Mouse (Mus musculus) thymus, postnatal 36 days (tissue): ENCODE data around the gene Gm20388.

Experiments used
- DNase-seq, 2 experiments: peaks; one replicate each; pipeline ENCODE4 v3.0.0; 2022; ENCODE audit warnings: mixed read lengths in 2 of 2

Gm20388 gene

DNA sequence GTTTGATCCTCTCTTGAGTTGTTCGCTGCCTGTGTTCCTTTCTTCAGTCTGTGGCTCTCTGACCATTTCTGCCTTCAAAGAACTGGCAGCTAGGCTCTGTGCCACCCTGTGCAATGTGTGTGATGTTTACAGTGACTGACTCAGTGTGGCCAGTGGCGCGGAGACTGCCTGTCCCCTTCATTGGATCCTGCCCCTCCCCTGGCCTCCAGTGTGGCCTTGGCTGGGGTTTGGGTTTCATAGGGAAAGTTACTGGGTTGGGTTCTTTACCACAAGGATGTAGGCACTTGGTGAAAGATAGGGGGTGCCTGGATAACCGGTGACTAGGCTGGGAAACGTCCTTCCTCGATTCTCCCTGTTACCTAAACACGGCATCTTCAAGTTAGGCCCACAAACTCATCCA lies 3774.2 kb downstream of the Gm20388 start:
- no peak for DNase-seq

DNA sequence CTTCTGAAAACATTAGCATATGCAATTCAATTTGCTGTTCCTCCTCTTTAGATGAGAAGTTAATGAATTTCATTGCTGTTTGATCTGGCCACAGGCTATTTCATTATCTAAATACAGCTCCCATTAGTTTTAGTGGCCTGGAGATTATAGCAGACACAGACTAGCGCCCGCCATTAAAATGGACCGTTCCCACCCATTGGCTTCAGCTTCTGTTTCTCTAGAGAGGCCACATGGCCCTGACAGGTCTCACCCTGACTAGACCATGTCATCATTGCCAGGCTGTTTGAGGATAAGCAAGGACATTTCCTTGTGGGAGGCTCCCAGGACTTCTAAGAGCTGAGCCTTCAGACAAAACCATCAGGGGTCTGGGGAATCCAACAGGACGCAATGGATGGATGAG lies 3774.8 kb downstream of the Gm20388 start:
- no peak for DNase-seq

DNA sequence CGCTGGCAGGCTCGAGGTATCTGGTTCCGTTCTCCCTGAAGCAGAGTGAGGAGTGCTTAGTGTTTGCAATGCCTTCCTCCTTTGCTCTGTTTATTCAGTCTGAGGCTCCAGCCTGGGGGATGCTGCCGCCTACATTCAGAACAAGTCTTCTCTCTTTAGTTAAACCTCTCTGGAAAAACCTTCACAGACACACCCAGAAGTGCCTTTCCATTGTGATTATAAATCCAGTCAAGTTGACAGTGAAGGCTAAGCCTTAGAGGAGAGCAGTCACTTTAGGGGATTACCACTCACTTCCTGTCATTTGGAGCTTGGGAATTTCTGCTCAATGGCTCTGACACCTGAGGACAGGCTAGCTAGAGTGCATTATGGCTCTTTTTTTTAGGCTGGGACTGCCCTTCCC lies 3777.2 kb downstream of the Gm20388 start:
- DNase-seq, result no peak

DNA sequence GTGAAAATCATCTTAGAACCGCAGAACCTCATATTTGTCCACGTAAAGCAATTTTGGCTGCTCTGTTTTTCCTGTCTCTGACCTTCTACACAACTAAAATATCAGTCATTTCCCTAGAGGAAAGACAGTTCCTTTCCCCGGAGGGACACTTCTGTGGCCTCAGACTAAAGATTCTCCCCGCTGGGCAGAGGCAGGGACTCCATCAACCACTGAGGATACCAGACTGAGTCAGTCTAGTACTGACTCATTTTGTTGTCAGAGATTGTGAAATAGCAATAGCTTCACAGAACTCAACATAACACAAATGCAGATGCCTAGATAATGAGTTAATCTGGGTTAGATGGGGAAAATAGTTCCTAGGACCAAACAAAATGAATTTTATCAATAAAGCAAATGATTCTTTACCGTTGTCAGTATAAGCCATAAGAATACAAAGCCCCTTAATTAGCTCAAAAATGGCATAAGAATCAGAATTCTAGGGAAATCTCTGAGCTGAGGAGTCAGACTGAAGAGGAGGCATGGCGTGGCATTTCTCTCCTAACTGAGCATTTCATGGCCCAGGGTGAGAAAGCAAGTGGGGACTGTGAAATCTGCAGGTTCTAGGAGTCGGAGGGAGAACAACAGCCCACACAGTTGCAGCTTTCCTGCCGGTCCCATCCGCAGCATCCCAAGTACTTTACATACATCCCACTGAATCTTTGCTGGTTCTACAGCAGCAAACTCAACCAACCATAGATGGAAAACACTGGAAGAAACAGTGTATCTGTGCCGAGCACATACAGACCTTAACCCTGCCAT lies 3781.7 kb downstream of the Gm20388 start:
- no peak for DNase-seq

DNA sequence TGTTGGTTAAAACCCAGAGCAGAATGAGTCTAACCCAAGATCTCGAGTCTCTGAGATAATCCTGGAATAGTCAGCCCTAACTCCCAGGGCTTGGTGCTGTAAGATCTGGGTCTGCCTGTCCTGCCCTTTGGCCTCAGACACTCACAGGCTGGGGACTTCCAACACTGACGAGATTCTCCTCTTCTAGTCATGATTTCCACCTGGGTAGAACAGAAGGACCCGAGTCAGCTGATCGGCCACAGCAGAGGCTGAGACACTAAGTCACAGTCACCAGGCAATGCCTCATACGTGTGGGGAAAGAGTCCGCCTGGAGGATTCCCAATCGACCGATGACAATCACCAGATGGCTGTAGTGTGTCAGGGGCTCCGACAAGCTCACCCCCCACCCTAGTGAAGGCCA lies 3785.5 kb downstream of the Gm20388 start:
- DNase-seq, result no peak

DNA sequence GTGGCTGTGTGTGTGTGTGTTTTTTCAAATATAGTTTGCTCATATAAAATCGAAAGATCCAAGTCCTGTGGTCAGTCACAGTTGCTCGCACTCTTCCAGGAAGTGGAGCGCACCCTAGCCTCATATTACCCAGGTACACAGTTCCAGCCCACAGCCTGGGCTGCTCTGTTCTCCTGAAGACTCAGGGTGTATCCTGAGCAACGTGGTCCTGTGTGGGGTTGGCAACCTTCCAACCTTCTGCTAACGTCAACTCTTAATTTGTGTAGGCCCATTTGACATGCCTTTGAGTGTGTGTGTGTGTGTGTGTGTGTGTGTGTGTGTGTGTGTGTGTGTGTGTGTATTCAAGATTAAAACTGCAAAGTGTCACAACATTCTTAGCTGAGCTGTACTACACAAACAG lies 3786.7 kb downstream of the Gm20388 start:
- DNase-seq, result no peak

DNA sequence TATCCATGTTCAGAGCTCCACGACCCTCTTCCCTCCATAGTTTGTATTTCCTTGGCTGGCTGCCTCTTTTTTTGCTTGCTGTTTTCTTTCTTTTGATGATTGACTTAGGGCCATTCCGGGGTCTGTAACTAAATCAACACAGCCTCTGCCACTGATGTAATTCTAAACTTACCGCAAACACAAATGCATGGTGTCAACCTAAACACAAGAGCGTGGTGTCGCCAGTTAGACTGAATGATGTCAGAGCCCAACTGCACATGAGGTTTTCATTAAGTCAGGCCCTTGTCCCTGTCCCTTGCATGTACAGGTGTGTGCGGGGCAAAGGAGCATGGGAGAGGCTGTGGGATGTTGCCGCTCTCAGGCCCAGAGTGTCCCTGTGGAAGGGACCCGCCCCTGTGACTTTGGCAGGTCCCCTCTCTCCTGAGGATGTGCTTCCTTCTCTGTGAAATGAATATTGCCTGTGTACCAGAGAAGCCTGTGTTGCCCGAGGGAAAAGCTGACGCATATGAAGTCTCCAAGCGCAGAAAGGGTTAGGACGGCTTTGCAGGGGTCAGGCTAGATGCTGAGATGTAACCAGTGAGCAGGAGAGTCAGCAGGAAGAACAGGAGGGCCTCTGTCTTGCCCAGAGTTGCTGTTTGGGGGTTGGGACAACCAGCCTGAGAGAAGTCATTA lies 3789.9 kb downstream of the Gm20388 start:
- DNase-seq, result no peak

DNA sequence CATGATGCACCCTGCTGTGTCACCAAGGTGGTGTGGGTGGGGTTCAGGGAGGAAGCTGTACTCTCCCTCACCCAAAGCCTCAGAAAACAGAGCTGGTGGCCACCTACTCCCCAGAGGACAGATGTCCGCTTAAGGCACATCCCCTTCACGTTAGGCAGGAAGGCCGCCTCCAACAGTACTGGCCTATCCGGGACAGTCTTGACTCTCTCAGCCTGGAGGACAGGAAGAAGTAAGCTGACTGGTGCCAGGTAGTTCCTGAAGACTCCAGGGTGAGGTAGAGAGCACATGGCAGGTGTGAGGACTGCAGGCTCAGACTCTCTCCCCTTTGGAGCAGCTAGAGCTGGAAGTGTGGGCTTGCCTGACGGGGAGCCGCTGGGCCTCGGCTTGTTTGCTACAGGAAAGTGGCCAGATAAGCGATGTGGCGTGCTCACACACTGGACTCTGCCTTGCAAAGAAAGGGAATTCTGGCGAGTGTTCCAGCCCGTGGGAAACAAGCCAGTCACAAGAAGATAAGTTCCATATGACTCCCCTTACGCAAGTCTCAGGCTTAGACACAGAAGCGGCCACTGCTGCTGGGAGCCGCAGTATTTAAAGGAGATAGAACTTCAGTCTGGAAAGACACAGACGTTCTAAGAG lies 3791.4 kb downstream of the Gm20388 start:
- DNase-seq, result no peak

DNA sequence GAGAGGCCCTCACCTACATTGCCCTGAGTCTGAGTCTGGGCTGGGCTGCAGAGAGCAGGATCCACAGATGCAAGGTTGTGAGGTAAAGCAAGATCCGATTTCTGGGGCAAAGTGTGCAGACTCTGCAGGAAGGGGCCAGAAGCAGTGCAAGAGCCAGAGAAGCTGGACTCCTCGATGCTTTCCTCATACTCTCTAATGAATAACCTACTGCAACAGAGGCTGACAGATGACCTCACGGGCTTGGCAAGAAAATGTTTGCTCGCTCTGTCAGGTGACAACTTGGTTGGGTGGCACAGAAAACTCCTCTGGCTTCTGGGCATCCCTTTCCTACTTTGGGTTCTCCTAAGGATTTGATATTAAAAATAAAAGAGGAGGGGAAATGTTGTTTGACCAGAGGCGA lies 3794.7 kb downstream of the Gm20388 start:
- no peak for DNase-seq

DNA sequence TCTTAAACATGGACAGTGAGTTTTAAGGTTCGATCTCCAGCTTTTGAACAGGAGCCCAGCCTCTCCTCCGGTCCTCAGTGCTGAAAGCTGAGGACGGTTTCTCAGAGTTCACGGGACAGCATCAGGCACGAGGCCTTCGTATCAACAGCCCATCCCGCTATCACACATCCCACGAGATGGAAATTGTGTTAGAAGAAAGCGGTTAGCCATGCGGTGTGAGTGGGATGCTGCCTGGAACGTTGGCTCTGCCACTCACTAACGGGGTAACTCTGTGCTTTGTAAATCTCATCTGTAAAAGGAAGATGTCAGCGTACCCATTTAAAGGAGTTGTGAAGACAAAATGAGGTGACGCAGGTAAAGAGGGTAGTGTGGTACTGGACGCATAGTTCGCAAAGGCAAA lies 3796.5 kb downstream of the Gm20388 start:
- DNase-seq, result no peak

DNA sequence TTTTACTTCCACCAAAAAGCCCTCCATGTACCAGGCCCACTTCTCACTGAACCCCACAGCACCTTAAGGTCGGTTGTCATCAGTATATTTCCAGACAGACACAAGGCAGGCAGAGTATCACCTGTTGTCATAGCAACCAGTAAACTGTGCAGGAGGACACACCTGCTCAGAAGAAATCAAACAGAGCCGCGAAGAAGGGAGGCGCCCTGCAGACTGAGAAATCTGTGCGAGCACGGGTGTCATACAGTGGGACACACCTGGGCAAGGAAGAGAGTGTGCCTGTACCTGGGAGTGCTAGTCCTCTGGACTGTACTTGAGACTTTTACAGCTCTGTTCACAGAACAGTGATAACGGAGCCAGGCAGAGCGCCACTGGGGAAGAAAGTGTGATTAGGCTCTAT lies 3798.1 kb downstream of the Gm20388 start:
- no peak for DNase-seq

DNA sequence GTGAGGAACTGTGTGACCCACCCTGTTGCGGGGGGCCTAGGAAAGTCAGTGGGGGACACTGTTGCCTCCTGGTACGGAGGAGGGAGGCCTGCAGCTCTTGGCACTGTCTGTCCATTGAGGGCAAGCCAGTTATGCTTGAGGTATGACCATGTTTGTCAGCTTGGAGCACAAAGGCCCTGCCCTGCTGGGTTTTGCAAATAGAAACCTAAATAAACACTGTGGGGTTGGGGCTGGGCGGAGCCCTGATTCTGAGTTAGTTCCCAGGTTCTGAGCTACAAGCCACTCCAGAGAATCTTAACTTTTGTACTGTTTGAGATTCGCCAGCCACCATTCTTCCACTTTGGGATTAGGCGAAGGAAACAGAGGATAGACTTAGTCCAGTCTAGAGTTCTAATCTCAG lies 3799.7 kb downstream of the Gm20388 start:
- DNase-seq, result no peak

DNA sequence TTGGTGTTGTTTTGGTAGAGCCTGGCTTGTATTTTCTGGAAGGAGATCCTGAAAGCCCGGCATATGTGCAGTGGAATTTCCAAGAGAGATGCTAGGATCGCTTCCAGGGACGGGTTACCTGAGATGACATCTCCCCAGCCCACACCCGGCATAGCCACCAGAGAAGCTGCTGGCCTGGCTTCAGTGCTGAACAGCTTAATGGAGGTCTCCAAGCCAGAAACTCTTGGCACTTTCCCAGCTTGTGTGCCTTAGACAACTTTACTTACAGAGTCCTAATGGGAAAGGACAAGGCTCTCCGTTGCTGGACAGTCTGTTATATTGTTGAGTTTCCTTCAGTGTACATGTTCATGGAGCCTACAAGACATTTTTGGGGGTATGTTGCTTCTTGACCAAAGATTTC lies 3803.8 kb downstream of the Gm20388 start:
- no peak for DNase-seq

DNA sequence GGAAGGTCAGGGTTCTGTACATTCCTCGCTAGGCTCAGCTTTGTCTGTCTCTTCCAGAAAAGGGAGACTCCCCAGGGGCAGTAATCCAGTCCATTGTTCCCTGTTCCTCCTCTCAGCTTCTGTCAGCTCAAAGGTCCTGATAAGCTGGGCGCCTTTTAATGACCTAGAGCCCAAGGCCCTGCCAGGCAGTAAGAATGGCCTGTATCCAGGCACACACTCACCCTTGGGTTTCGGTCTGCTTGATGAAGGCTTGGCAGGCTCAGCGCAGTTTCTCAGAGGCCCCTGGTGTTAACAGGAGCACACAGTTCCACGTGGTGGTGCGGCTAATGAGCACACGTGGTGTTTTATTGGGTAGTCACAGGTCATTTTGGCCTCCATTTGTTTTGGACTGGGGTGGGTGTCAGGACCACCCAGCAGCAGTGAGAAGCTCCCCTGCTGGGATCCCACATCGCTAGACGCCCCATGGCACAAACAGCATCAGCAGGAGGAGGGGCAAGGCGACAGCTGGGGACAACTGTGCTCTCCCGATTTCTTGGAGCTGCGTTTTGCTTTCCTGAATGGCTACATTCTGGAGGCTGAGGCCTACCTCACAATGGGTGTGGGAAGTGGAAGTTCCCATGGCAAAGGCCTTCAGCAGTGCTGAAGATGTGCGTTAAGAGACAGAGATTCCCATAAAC lies 3805.4 kb downstream of the Gm20388 start:
- no peak for DNase-seq

DNA sequence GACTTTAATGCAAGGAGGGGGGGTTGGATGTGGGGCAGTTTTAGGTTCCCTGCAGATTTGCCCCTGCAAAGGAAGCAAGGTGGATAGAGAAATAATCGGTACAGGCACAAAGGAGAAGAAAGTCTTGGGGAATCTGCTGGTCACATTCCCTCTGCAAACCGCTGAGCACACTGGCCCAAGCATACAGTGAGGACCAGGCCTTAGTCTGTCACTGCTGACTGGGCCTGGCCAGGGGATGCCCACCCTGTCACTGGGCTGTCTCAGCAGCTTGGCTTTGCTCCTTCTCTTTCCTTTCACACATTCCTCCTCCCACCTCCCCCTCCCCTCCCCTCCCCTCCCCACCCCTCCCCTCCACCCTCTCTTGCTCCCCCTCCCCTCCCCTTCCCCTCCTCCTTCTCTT lies 3806.5 kb downstream of the Gm20388 start:
- no peak for DNase-seq

DNA sequence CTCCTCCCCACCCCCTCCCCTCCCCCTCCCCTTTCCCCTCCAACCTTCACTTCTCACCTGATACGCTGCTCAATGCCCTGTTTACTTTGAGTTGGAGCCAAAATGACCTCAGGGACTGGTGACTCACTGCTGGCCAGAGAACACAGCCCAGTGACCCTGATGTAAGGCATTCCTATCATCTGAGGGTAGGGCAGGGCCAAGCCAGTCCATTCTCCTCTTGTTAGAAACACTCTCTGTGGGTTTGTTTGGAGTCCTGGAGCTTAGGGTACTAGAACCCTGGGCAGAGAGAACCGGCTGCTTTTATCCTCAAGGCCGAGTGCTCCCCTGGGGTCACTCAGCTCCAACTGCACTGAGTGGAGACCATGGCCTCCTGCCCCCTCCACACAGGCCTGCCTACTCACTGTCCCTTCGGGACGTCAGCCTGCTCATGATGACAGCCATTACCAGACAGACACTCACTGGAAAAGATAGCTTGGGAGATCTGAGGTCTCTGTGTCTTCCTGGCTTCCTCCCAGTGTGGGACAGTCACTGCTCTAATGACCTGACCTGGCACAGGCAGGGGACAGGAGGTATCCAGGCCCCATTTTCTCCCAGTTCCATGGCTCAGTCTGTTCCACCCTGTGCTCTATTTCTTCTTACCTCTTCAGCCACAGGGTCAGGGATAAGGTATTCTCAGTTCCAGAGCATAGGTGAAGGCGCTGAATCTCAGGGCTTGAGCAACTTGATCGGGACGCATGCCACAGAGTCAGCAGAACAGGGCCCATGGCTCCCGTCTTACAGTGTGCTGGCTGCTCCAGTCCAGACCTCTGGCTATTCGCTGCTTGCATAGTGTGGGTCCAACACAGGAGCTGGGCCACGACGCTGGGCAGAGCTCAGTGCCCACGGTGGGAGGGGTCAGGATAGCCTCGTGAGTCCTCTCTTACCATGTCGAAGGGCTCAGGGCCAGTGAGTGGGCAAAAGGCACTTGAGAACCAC lies 3807.2 kb downstream of the Gm20388 start:
- DNase-seq, result no peak

DNA sequence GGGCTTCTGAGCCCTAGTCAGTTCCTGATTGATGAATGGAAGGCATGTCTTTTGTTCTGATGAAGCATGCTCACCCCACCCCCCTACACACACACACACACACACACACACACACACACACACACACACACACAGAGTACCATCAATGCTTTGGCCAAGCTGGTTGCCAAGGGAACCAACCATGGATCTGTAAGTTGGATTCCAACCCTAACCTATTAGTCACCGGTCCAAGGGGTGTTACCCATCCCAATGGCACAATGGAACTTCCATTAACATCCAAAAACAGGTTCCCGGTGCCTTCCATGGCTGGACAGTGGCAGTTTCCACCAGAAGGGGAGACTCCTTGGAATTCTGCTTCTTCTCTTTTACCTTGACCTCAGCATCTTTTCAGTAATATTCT lies 3808.1 kb downstream of the Gm20388 start:
- no peak for DNase-seq

DNA sequence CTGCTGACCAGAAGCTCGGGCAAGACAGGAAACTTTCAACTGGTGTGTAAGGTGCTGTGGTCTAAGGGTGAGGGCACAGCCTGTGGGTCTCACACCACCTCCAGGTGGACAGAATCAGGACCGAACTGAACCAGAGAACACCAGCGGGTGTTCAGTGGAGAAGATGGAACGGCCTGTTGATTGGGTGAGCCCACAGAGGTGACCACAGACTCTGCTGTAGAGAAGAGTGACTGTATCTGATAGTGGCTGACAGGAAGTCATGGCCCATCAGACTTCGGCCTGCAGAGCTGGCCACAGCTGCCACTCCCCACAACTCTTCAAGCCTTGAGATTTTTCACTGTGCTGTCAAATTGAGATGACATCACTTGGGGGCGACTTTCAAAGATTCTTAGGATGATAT lies 3808.6 kb downstream of the Gm20388 start:
- DNase-seq, result no peak

DNA sequence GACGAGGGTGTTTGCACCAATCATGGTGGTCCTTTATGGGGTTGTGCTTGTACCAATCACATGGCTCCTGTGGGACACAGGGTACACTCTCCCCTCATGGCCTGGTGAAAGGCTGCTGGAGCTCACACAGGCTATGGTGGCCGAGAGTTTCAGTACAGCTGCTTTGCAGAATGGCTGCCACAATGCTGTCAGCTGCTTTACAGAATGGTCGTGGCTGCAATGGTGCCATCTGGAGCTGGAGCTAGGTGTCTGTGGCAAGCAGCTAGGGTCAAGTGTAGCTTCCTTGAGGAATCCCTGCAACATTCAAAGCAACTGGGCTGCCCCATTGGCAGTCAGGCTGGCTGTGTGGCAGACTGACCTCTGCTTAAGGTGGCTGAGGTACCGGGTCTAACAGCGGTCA lies 3809.2 kb downstream of the Gm20388 start:
- DNase-seq, result no peak

DNA sequence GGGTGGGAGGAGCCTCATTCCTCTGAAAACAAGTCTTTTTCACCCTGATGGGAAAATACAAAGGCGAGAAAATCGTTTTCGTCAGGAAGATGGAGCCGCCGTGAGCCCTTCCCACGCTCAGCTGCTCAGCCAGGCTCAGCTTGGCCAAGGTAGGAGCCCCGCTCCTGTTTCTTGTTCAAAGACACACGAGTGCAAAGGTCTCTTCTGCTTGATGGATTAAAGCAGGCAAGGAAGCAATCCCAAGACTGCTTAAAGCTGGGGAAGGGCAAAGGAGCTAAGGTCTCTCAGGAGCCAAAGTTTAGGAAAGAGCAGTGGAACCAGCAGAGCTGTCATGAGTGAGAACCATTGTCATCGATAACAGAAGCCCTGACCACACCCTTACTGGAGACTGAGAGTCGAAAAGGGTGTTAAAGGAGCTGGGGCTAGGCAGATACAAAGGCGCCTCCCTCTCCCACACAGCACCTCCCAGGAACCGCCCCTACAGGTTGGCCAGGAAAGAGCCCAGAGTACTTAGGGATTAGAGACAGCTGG lies 3809.9 kb downstream of the Gm20388 start:
- no peak for DNase-seq

DNA sequence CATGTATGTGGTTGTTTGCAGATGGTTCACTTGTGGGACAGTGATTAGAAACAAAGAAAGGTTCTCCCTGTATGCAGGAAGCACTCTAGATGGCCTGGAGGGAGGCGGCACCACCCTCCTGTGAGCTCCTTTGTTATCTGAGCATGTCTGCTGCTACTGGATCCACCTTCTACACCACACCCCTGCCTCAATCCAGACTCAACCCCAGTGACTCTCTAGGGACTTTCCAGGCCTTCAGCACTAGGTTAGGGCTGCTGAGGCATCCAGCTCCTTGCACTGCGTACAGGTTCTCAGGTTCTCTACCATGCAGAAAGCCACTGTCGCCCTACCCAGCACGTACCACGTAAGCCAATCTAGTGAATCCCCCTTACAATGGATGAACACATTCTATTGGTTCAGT lies 3811.6 kb downstream of the Gm20388 start:
- no peak for DNase-seq

DNA sequence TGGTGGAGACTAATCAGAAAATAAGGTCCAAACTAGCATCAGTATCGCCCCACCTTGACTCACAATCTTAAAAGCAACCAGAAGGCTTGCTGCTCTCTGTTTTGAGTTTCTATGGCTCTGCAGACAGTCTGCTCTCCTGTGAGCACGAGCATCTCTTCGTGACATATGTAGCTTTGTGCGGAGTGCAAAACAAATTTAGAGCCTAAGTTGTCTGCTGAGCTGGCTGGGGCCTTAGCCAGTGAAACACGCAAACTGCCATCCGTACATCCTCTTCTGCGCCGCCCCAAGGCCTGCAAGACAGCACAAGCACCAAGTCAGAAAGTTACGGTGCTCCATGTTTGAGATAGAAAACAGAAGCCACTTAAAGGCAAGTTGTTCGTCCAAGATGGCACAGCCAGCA lies 3814.1 kb downstream of the Gm20388 start:
- DNase-seq, result no peak
